In genomic region chr7:128739116-128739461, GRCm38 (mm10) we compare ENCODE assay signal across 8 mouse cellular contexts. TPM values are rescaled to one million over a fixed set of nuclear protein-coding genes. Genes with fewer than 3 reads are reported as not detected.
A peak's percentile ranks its signal among the peaks of the same experiment; 100 is the strongest.
DNase-seq lines count a peak whose midpoint lies in the region; ATAC-seq and TF ChIP-seq lines count a peak whose summit lies in the region.

No protein-coding gene starts in this region.

- H3K9me3 ChIP-seq in embryonic facial prominence, embryonic 13.5 days: no peaks in the 10 kb centered on the region
- H3K9me3 ChIP-seq in intestine, postnatal 0 days (ENCODE audit: control insufficient read depth): no peaks in the 10 kb centered on the region
- no peaks in the 10 kb centered on the region for H3K9me3 ChIP-seq in neural tube, embryonic 14.5 days (ENCODE audit: control insufficient read depth, low read length)

- under 1% methylated on average over 15 of the region's 15 CpGs for WGBS in embryonic facial prominence, embryonic 13.5 days
- under 1% methylated on average over 15 of the region's 15 CpGs for WGBS in intestine, postnatal 0 days
- 2% methylated on average over 15 of the region's 15 CpGs for WGBS in neural tube, embryonic 14.5 days

- ATAC-seq in embryonic facial prominence, embryonic 13.5 days (ENCODE audit: insufficient number of reproducible peaks, insufficient read depth, low FRiP score, low TSS enrichment, low read depth): no peak
- no peak for ATAC-seq in intestine, postnatal 0 days
- ATAC-seq in neural tube, embryonic 14.5 days (ENCODE audit: low read depth): no peak

- TF ChIP-seq CTCF in left cerebral cortex, adult 2 months (IDR thresholded peaks at IDR 0.05): no peak
- TF ChIP-seq CTCF in intestine, postnatal 0 days (IDR thresholded peaks at IDR 0.05; ENCODE audit: low read depth): no peak

- H3K4me2 ChIP-seq in embryonic facial prominence, embryonic 13.5 days: peak overlapping the region; percentile 88
- H3K4me2 ChIP-seq in intestine, postnatal 0 days (replicated peaks; ENCODE audit: low read depth): peak overlapping the region; percentile 82
- peak overlapping the region; percentile 88 for H3K4me2 ChIP-seq in neural tube, embryonic 14.5 days (ENCODE audit: low read depth, low read length)

- intact Hi-C loops in left cerebral cortex, adult 2 months (cut with DNase I): no loop called here
- intact Hi-C loops in left cerebral cortex, postnatal 14 days (cut with DNase I): no loop called here

- peak overlapping the region; percentile 98 for H3K9ac ChIP-seq in embryonic facial prominence, embryonic 13.5 days
- peak overlapping the region; percentile 92 for H3K9ac ChIP-seq in intestine, postnatal 0 days (ENCODE audit: low read depth, low read length)
- H3K9ac ChIP-seq in neural tube, embryonic 14.5 days (replicated peaks; ENCODE audit: low read depth, low read length): peak overlapping the region; percentile 87

- H3K4me3 ChIP-seq in left cerebral cortex, adult 2 months: peak overlapping the region; percentile 96
- H3K4me3 ChIP-seq in embryonic facial prominence, embryonic 13.5 days: peak overlapping the region; percentile 100
- peak overlapping the region; percentile 97 for H3K4me3 ChIP-seq in intestine, postnatal 0 days (ENCODE audit: low read depth, low read length)
- H3K4me3 ChIP-seq in neural tube, embryonic 14.5 days (ENCODE audit: low read depth, low read length): peak overlapping the region; percentile 96

- H3K4me1 ChIP-seq in embryonic facial prominence, embryonic 13.5 days: peaks cover 21% of the 10 kb centered on the region
- peaks cover 11% of the 10 kb centered on the region; the same call in 1 of the 2 replicates for H3K4me1 ChIP-seq in intestine, postnatal 0 days (replicated peaks; ENCODE audit: control insufficient read depth, insufficient read depth, low read length)
- H3K4me1 ChIP-seq in neural tube, embryonic 14.5 days (ENCODE audit: control insufficient read depth, insufficient read depth, low read length): peaks cover 17% of the 10 kb centered on the region

- no peak overlapping the region for H3K27ac ChIP-seq in left cerebral cortex, adult 2 months
- no peak overlapping the region for H3K27ac ChIP-seq in embryonic facial prominence, embryonic 13.5 days
- H3K27ac ChIP-seq in intestine, postnatal 0 days (ENCODE audit: low read depth, low read length): no peak overlapping the region
- no peak overlapping the region for H3K27ac ChIP-seq in neural tube, embryonic 14.5 days (ENCODE audit: low read depth, low read length)

- peaks cover 6% of the 10 kb centered on the region; the same call in 1 of the 2 replicates for H3K36me3 ChIP-seq in embryonic facial prominence, embryonic 13.5 days
- H3K36me3 ChIP-seq in intestine, postnatal 0 days (ENCODE audit: control insufficient read depth, insufficient read depth): no peaks in the 10 kb centered on the region
- no peaks in the 10 kb centered on the region for H3K36me3 ChIP-seq in neural tube, embryonic 14.5 days (ENCODE audit: control insufficient read depth, insufficient read depth, low read length)

- no peak for DNase-seq in left cerebral cortex, adult 2 months (ENCODE audit: extremely low spot score in 1 of 2, low spot score in 2 of 2)
- DNase-seq in left cerebral cortex, postnatal 14 days (ENCODE audit: low spot score in 2 of 2): no peak
- no peak for DNase-seq in cerebellum, adult 11 months
- DNase-seq in adrenal gland, postnatal 36 days: no peak
- DNase-seq in frontal cortex, postnatal 25 days (ENCODE audit: low spot score in 2 of 2): no peak

- peaks cover 5% of the 10 kb centered on the region for H3K27me3 ChIP-seq in embryonic facial prominence, embryonic 13.5 days
- no peaks in the 10 kb centered on the region for H3K27me3 ChIP-seq in intestine, postnatal 0 days (replicated peaks; ENCODE audit: control insufficient read depth, insufficient read depth, low read length)
- H3K27me3 ChIP-seq in neural tube, embryonic 14.5 days (ENCODE audit: control insufficient read depth, insufficient read depth, low read length): no peaks in the 10 kb centered on the region

RNA-seq across cellular contexts. Expression of gene Mcmbp, which starts 1.2 kb away (rescaled TPM):
- total RNA-seq in left cerebral cortex, adult 2 months (2021): 10 to 100 TPM; 24.3 to 25.2 TPM
- total RNA-seq in left cerebral cortex, postnatal 14 days (2021): 10 to 100 TPM; 21.2 to 24.0 TPM
- 68.8 and 70.8 TPM in 2 replicates for polyA plus RNA-seq in embryonic facial prominence, embryonic 13.5 days (2015; fragmentation: Nextera tagmentation; extraction: Ambion mirVana)
- polyA plus RNA-seq in intestine, postnatal 0 days (2015; fragmentation: Nextera tagmentation; extraction: Ambion mirVana): 25.0 and 26.5 TPM in 2 replicates
- polyA plus RNA-seq in neural tube, embryonic 14.5 days (2014; fragmentation: Nextera tagmentation; extraction: Ambion mirVana): 51.6 and 51.9 TPM in 2 replicates
- total RNA-seq in adrenal gland, postnatal 36 days (2021): 10 to 100 TPM; 33.9 to 37.2 TPM

RNA-seq across cellular contexts. Expression of gene Sec23ip, which starts 5.7 kb away (rescaled TPM):
- 10 to 100 TPM; 44.6 to 46.1 TPM for total RNA-seq in left cerebral cortex, adult 2 months (2021)
- total RNA-seq in left cerebral cortex, postnatal 14 days (2021): 10 to 100 TPM; 34.9 to 39.3 TPM
- 34.1 and 38.3 TPM in 2 replicates for polyA plus RNA-seq in embryonic facial prominence, embryonic 13.5 days (2015; fragmentation: Nextera tagmentation; extraction: Ambion mirVana)
- 15.3 and 17.2 TPM in 2 replicates for polyA plus RNA-seq in intestine, postnatal 0 days (2015; fragmentation: Nextera tagmentation; extraction: Ambion mirVana)
- polyA plus RNA-seq in neural tube, embryonic 14.5 days (2014; fragmentation: Nextera tagmentation; extraction: Ambion mirVana): 37.0 and 42.5 TPM in 2 replicates
- 10 to 100 TPM; 42.4 to 44.0 TPM for total RNA-seq in adrenal gland, postnatal 36 days (2021)
